8 mouse cellular contexts compared by ENCODE assay signal in genomic region chr3:9346356-9346755, GRCm38 (mm10).
DNase-seq lines count a peak whose midpoint lies in the region; ATAC-seq and TF ChIP-seq lines count a peak whose summit lies in the region.

No protein-coding gene starts in this region.

- no peaks in the 10 kb centered on the region for H3K36me3 ChIP-seq in CH12.LX (replicated peaks in 1 of 2; ENCODE audit: control insufficient read depth in 1 of 2, insufficient read depth in 1 of 2, low read length in 1 of 2)
- no peaks in the 10 kb centered on the region for H3K36me3 ChIP-seq in heart, embryonic 15.5 days
- H3K36me3 ChIP-seq in liver, embryonic 13.5 days = no peaks in the 10 kb centered on the region

- intact Hi-C loops in gastrocnemius, adult 2 months (cut with DNase I) = loop anchor here (10.0 kb wide), 1 partner anchor 272 kb away; no protein-coding TSS in a partner anchor

- peak overlapping the region; percentile 98 for H3K4me2 ChIP-seq in CH12.LX (ENCODE audit: insufficient read depth, low read depth, poor library complexity, severe bottlenecking)
- peak overlapping the region; percentile 97 for H3K4me2 ChIP-seq in heart, embryonic 15.5 days
- peak overlapping the region; percentile 69 for H3K4me2 ChIP-seq in liver, embryonic 13.5 days

- peaks cover 3 to 7% of the 10 kb centered on the region in 2 experiments; a peak in 2 of 4 replicates for H3K4me1 ChIP-seq in CH12.LX (ENCODE audit: control insufficient read depth in 1 of 2, insufficient read depth in 2 of 2)
- peaks cover 24% of the 10 kb centered on the region for H3K4me1 ChIP-seq in heart, embryonic 15.5 days (replicated peaks)
- H3K4me1 ChIP-seq in liver, embryonic 13.5 days (replicated peaks) = peaks cover 11% of the 10 kb centered on the region

- no peaks in the 10 kb centered on the region for H3K27me3 ChIP-seq in CH12.LX (replicated peaks)
- no peaks in the 10 kb centered on the region for H3K27me3 ChIP-seq in heart, embryonic 15.5 days
- peaks cover 44% of the 10 kb centered on the region for H3K27me3 ChIP-seq in liver, embryonic 13.5 days

- TF ChIP-seq POLR2A in CH12.LX (IDR thresholded peaks at IDR 0.05; ENCODE audit: low read depth, low read length) = no peak

- no peak for DNase-seq in gastrocnemius, adult 2 months
- no peak for DNase-seq in gastrocnemius, postnatal 4 days (ENCODE audit: low spot score in 2 of 2)
- no peak for DNase-seq in CH12.LX (ENCODE audit: extremely low read depth)
- DNase-seq in liver, embryonic 13.5 days = no peak
- DNase-seq in adrenal gland, postnatal 25 days = no peak
- DNase-seq in layer of hippocampus, adult 9-11 months = no peak
- DNase-seq in thymus, postnatal 25 days = no peak

- dilution Hi-C loops in CH12.LX (cut with MboI; ENCODE audit: extremely low pct_ligation_motif_present, extremely low pct_unique_long_range_greater_than_20kb, low sequenced_read_pairs) = no loop called here

- peak overlapping the region; percentile 74 for H3K4me3 ChIP-seq in gastrocnemius, adult 2 months
- no peak overlapping the region for H3K4me3 ChIP-seq in CH12.LX (replicated peaks in 1 of 3; ENCODE audit: low read depth in 2 of 3, low read length in 2 of 3, poor library complexity in 1 of 3)
- peak overlapping the region; percentile 71 for H3K4me3 ChIP-seq in heart, embryonic 15.5 days
- H3K4me3 ChIP-seq in liver, embryonic 13.5 days (replicated peaks) = peak overlapping the region; percentile 49

- ATAC-seq in heart, embryonic 15.5 days (replicated peaks; ENCODE audit: insufficient number of reproducible peaks, insufficient read depth, low FRiP score, low read depth) = no peak
- ATAC-seq in liver, embryonic 13.5 days (ENCODE audit: low read depth) = no peak

- 6% methylated on average over 13 of the region's 13 CpGs for WGBS in heart, embryonic 15.5 days
- 9% methylated on average over 13 of the region's 13 CpGs for whole genome bisulfite sequencing in liver, embryonic 13.5 days (ENCODE audit: insufficient replicate concordance)

- in situ Hi-C loops in CH12.LX (cut with MboI; ENCODE audit: low pct_ligation_motif_present, low pct_unique_long_range_greater_than_20kb, low sequenced_read_pairs) = no loop called here

- H3K9me3 ChIP-seq in CH12.LX (replicated peaks; ENCODE audit: low read length) = no peaks in the 10 kb centered on the region
- H3K9me3 ChIP-seq in heart, embryonic 15.5 days (replicated peaks) = no peaks in the 10 kb centered on the region
- H3K9me3 ChIP-seq in liver, embryonic 13.5 days (replicated peaks) = no peaks in the 10 kb centered on the region

- H3K27ac ChIP-seq in gastrocnemius, adult 2 months = peak overlapping the region; percentile 70
- no peak overlapping the region for H3K27ac ChIP-seq in CH12.LX (ENCODE audit: insufficient read depth, low read depth)
- H3K27ac ChIP-seq in heart, embryonic 15.5 days = no peak overlapping the region
- no peak overlapping the region for H3K27ac ChIP-seq in liver, embryonic 13.5 days

- peak overlapping the region; percentile 42; the same call in 1 of the 2 replicates for H3K9ac ChIP-seq in CH12.LX (ENCODE audit: insufficient read depth, low read depth)
- H3K9ac ChIP-seq in heart, embryonic 15.5 days = peak overlapping the region; percentile 68
- no peak overlapping the region for H3K9ac ChIP-seq in liver, embryonic 13.5 days

- no peaks in the 10 kb centered on the region for H3K79me2 ChIP-seq in CH12.LX (replicated peaks; ENCODE audit: control insufficient read depth, extremely low read depth, insufficient read depth, poor library complexity, severe bottlenecking)

- no peak for TF ChIP-seq RAD21 in CH12.LX (IDR thresholded peaks at IDR 0.05; ENCODE audit: low read depth, low read length)

- no peak for TF ChIP-seq CTCF in gastrocnemius, adult 2 months (IDR thresholded peaks at IDR 0.05)
- no peak for TF ChIP-seq CTCF in CH12.LX (conservative IDR thresholded peaks at IDR 0.05 in 1 of 2, IDR thresholded peaks at IDR 0.05 in 1 of 2; ENCODE audit: low read depth in 2 of 2, low read length in 2 of 2)

- TF ChIP-seq EP300 in CH12.LX (IDR thresholded peaks at IDR 0.05; ENCODE audit: low read length) = no peak

TF ChIP-seq in CH12.LX, 34 proteins besides CTCF, POLR2A, EP300 and RAD21:
- TF ChIP-seq BHLHE40 (IDR thresholded peaks at IDR 0.05; ENCODE audit: low read depth, low read length) (no peak), USF2 (conservative IDR thresholded peaks at IDR 0.05; ENCODE audit: low read depth, low read length) (no peak), POLR2AphosphoS2 (IDR thresholded peaks at IDR 0.05; ENCODE audit: low read depth, low read length) (no peak), IRF4 (IDR thresholded peaks at IDR 0.05; ENCODE audit: low read depth, low read length) (no peak), RCOR1 (conservative IDR thresholded peaks at IDR 0.05; ENCODE audit: low read depth, low read length) (no peak), MXI1 (IDR thresholded peaks at IDR 0.05; ENCODE audit: low read depth, low read length) (no peak), ETS1 (conservative IDR thresholded peaks at IDR 0.05; ENCODE audit: low read depth, low read length) (no peak)
TF ChIP-seq in CH12.LX: peak in this region for 0.

Comparison
In these comparisons a context has a peak if more than half of its experiments do, and no peak if none do; other contexts are left out.
1. H3K4me3 ChIP-seq: peak in gastrocnemius, adult 2 months (single experiment), heart, embryonic 15.5 days (single experiment) and liver, embryonic 13.5 days (single experiment); none in CH12.LX (0 of 3).
2. Peak in every context shown above with its lines, with median percentiles within 50 percentile points of each other: H3K4me2 ChIP-seq.